Mouse (Mus musculus) stomach, postnatal 0 days (tissue): Measurements from ENCODE around the gene Fam240a.

Experiments
- CTCF ChIP-seq: IDR thresholded peaks from 2 replicates; pipeline ENCODE4 v1.5.1; 2016; ENCODE audit warnings: antibody characterized with exemption, low read depth, mild to moderate bottlenecking, moderate library complexity
- EP300 ChIP-seq: optimal IDR thresholded peaks from 2 replicates; pipeline ENCODE3; 2016; ENCODE audit warnings: antibody characterized with exemption

DNA sequence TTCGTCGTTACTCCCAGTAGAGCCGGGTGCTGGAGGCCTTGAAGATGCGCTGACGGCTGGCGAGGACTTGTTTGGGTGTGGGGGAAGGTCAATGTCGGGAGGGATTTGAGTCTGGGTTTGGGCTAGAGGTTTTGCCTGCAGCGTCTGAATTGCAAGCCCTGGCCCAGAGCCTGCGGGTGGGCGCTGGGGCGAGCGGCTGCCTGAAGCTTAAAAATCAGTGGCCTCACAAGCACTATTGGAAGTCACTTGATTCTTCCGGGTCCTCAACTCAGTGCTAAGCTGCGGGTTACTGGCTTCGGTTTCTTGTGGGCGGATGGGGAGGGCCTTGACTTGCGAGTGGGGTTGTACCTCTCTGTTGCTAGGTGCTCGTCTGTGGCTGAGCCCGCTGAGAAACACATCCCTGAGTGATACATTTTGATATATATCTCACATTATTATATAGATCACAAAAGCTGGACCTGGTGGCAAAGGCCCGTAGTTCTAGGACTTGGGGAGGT lies 29.9 kb upstream of the Fam240a start:
- TF ChIP-seq EP300 (no peak), CTCF (no peak)
